Mouse (Mus musculus) olfactory bulb, adult 2 months (tissue): ENCODE measurements around the gene Atg4c.

Experiments used
- CTCF ChIP-seq: fragments of 200-500 bp; IDR thresholded peaks from 2 replicates; pipeline ENCODE4 v1.5.1; 2012; ENCODE audit warnings: low read depth, mild to moderate bottlenecking, low read length, moderate library complexity; ENCODE audit not compliant: insufficient read depth
- POLR2A ChIP-seq: fragments of 200-500 bp; IDR thresholded peaks from 2 replicates; pipeline ENCODE4 v1.6.1; 2012; ENCODE audit warnings: mild to moderate bottlenecking, low read depth, low read length, moderate library complexity; ENCODE audit not compliant: insufficient read depth

DNA sequence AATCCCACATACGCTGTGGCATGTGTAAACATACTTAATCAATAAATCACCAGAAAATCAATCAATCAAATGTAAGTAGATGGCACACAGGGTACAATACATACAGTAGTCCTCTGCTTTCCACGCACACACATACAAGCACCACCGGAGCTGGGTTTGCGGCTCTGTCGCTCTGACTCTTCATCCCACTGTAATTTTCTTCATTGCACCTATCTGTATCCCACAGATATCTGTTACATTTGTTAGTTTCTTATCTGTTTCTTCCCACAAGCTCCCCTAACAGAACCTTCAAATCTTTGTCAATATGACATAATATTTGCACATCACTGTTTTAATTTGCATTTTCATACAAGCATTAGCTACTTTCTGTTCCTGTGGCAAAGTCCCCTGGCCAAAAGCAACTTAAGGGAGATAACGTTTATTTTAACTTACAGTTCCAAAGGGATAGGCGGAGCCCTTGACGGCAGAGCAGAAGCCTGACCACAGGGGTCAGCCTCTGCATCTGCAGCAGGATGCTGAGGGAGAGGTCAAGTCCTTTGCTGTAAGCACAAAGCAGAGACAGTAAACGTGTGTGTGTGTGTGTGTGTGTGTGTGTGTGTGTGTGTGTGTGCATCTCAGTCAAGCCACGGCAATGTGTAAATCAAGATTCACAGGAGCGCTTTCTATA, 37.0 kb upstream of the Atg4c start:
- TF ChIP-seq CTCF: no peak
- TF ChIP-seq POLR2A: no peak
